Mouse (Mus musculus) heart, embryonic 11.5 days (tissue): ENCODE measurements around the gene Zpr1. TPM values are rescaled to one million over a fixed set of nuclear protein-coding genes. Genes with fewer than 3 reads are reported as not detected.

Experiments
- ATAC-seq: fragments of 200-750 bp; cut with Nextera tagmentation; replicated peaks from 2 replicates; pipeline ENCODE4 v1.8.0; 2017; ENCODE audit warnings: moderate library complexity; ENCODE audit not compliant: insufficient number of reproducible peaks, low FRiP score, low TSS enrichment
- H3K27ac ChIP-seq: fragments of 300-500 bp; sonication (generic); 2 replicates; pipeline ENCODE4 v1.5.1; 2014; ENCODE audit warnings: mild to moderate bottlenecking, low read depth, low read length
- H3K27me3 ChIP-seq: fragments of 300-500 bp; sonication (generic); 2 replicates; pipeline ENCODE4 v1.6.1; 2014; ENCODE audit warnings: mild to moderate bottlenecking, low read length, mixed read lengths; ENCODE audit not compliant: control insufficient read depth, insufficient read depth
- H3K36me3 ChIP-seq: fragments of 300-500 bp; sonication (generic); 2 replicates; pipeline ENCODE4 v1.6.1; 2014; ENCODE audit warnings: mild to moderate bottlenecking, low read length, moderate library complexity, mixed read lengths; ENCODE audit not compliant: control insufficient read depth, insufficient read depth
- H3K4me1 ChIP-seq: fragments of 300-500 bp; sonication (generic); 2 replicates; pipeline ENCODE4 v1.6.1; 2014; ENCODE audit warnings: low read length; ENCODE audit not compliant: control insufficient read depth, insufficient read depth
- H3K4me2 ChIP-seq: fragments of 300-500 bp; sonication (generic); 2 replicates; pipeline ENCODE4 v1.6.1; 2014; ENCODE audit warnings: mild to moderate bottlenecking, moderate library complexity
- H3K4me3 ChIP-seq: fragments of 300-500 bp; sonication (generic); 2 replicates; pipeline ENCODE4 v1.5.1; 2014; ENCODE audit warnings: low read depth, low read length
- H3K9ac ChIP-seq: fragments of 300-500 bp; sonication (generic); 2 replicates; pipeline ENCODE4 v1.6.1; 2014; ENCODE audit warnings: mild to moderate bottlenecking, low read depth, low read length, moderate library complexity
- H3K9me3 ChIP-seq: fragments of 300-500 bp; sonication (generic); replicated peaks from 2 replicates; pipeline ENCODE4 v1.6.1; 2016; ENCODE audit warnings: low read length; ENCODE audit not compliant: control insufficient read depth
- WGBS: fragments of 180-500 bp; shearing (Covaris S2); extraction: QIAGEN DNeasy Blood & Tissue Kit; methylation state at CpG from one replicate; pipeline ENCODE4 v1.1.7; 2014; ENCODE audit not compliant: insufficient replicate concordance; 5-methylcytosine and 5-hydroxymethylcytosine counted together
- polyA plus RNA-seq: library from polyadenylated mRNA; unstranded; fragments of >200 nt; fragmentation: Nextera tagmentation; extraction: Ambion mirVana; gene quantifications from 2 replicates; pipeline ENCODE4 v1.2.1, GENCODE M21; 2014

Zpr1 gene
- polyA plus RNA-seq, 1 experiment from 2014 or later: 46.4 TPM

DNA sequence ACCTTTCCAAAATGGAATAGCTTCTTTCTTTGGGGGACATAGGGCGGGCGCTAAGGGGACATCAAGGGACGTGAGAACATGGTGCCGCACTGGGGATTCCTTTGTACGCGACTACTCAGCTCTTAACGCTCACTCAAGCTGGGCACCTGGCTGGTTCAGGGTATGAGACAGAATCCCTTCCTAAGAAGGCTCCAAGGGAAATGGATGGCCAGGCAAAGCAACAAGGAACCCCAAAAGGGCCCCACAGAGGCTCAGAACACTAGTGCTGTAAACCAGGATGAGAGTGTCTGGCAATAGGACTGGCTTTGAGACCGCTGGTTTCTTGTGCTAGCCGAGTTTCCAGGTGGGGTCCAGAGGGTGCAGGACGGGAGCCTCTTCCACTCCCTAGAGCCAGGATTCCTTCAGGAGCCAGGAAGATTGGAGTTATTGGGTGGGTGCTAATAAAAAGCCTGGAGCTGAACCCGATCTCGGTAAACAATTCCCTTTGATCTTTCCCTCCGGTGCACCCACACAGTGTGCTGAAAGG is 42.4 kb upstream of the Zpr1 start:
- peaks cover 5% of the 10 kb centered on the region; the same call in 1 of the 2 replicates for H3K27me3 ChIP-seq
- H3K36me3 ChIP-seq: no peaks in the 10 kb centered on the region
- H3K27ac ChIP-seq: no peak overlapping the region
- peak overlapping the region; percentile 74 for H3K9ac ChIP-seq
- peaks cover 5% of the 10 kb centered on the region; the same call in 1 of the 2 replicates for H3K4me1 ChIP-seq
- peak overlapping the region; percentile 93 for H3K4me2 ChIP-seq
- WGBS: 21% methylated on average over 13 of the region's 13 CpGs
- peak overlapping the region; percentile 51 for H3K4me3 ChIP-seq
- no peaks in the 10 kb centered on the region for H3K9me3 ChIP-seq
- no peak for ATAC-seq

GRCm38 (mm10) chr9:46235196-46235595 is 37.7 kb upstream of the Zpr1 start:
- WGBS: 83% methylated on average over 6 of the region's 6 CpGs
- ATAC-seq: no peak

DNA sequence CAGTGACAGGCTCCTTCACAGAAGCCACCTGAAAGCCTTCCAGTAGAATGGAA is 37.4 kb upstream of the Zpr1 start, which contains the start of gene Apoc3:
Gene Apoc3 (minus strand): TSS at position 41 of the 53 bp plus-strand sequence.
- H3K9me3 ChIP-seq: no peaks in the 10 kb centered on the region
- H3K27ac ChIP-seq: no peak within 1 kb of the TSS
- H3K27me3 ChIP-seq: peaks cover 5% of the 10 kb centered on the region; the same call in 1 of the 2 replicates
- no peaks in the 10 kb centered on the region for H3K36me3 ChIP-seq
- ATAC-seq: no peak
- peaks cover 1% of the 10 kb centered on the region; the same call in 1 of the 2 replicates for H3K4me1 ChIP-seq
- no peak within 1 kb of the TSS for H3K4me2 ChIP-seq
- no peak within 1 kb of the TSS for H3K4me3 ChIP-seq
- no peak within 1 kb of the TSS for H3K9ac ChIP-seq

More at GRCm38 (mm10) chr9:46235196-46235595, 37.7 kb upstream of the Zpr1 start:
- H3K9ac ChIP-seq: no peak overlapping the region
- H3K27me3 ChIP-seq: peaks cover 5% of the 10 kb centered on the region; the same call in 1 of the 2 replicates
- H3K36me3 ChIP-seq: no peaks in the 10 kb centered on the region
- no peak overlapping the region for H3K4me3 ChIP-seq
- H3K27ac ChIP-seq: no peak overlapping the region
- H3K4me1 ChIP-seq: peaks cover 3% of the 10 kb centered on the region; the same call in 1 of the 2 replicates
- H3K4me2 ChIP-seq: no peak overlapping the region
- H3K9me3 ChIP-seq: no peaks in the 10 kb centered on the region

DNA sequence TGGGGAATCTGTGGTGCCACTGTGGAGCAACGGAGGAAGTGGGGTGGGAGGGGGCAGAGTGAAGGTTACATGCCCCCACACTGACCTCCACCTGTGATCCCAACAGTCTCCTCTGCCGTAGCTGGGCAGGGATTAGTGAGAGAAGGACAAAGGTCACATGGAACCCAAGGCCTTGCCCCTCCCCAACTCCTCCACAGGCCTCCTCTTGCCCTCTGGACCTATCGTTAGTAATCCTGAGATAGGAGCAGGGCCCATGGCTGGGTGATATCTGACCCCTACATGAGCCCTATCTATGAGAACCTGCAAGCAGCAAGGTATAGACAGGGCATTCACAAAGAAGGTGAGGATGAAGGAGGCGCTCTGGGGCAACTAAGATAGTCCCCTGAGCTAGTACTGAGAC is 37.2 kb upstream of the Zpr1 start:
- 57% methylated on average over 4 of the region's 4 CpGs for WGBS
- H3K27ac ChIP-seq: no peak overlapping the region

GRCm38 (mm10) chr9:46238850-46239249 is 34.0 kb upstream of the Zpr1 start:
- Histone ChIP-seq H3K4me2 (no peak overlapping the region), H3K27ac (no peak overlapping the region), H3K27me3 (no peaks in the 10 kb centered on the region), H3K9ac (no peak overlapping the region), H3K36me3 (no peaks in the 10 kb centered on the region), H3K4me3 (no peak overlapping the region), H3K4me1 (peaks cover 8% of the 10 kb centered on the region; the same call in 1 of the 2 replicates), H3K9me3 (no peaks in the 10 kb centered on the region)
- no peak for ATAC-seq
- 81% methylated on average over 7 of the region's 7 CpGs for WGBS

More for the DNA sequence above, 37.2 kb upstream of the Zpr1 start:
- H3K4me3 ChIP-seq: no peak overlapping the region
- H3K4me2 ChIP-seq: no peak overlapping the region
- ATAC-seq: no peak
- H3K4me1 ChIP-seq: no peaks in the 10 kb centered on the region
- peaks cover 3% of the 10 kb centered on the region; the same call in 1 of the 2 replicates for H3K27me3 ChIP-seq
- H3K9me3 ChIP-seq: no peaks in the 10 kb centered on the region
- no peaks in the 10 kb centered on the region for H3K36me3 ChIP-seq
- no peak overlapping the region for H3K9ac ChIP-seq

GRCm38 (mm10) chr9:46240526-46241153 is 32.2 kb upstream of the Zpr1 start, which contains the start of gene Apoa4:
Gene Apoa4 (plus strand): TSS chr9:46240696.
- no peaks in the 10 kb centered on the region for H3K9me3 ChIP-seq
- H3K27me3 ChIP-seq: no peaks in the 10 kb centered on the region
- H3K4me1 ChIP-seq: peaks cover 11% of the 10 kb centered on the region; the same call in 1 of the 2 replicates
- no peak within 1 kb of the TSS for H3K9ac ChIP-seq
- H3K27ac ChIP-seq: no peak within 1 kb of the TSS
- WGBS: 58% methylated on average over 7 of the region's 7 CpGs
- no peaks in the 10 kb centered on the region for H3K36me3 ChIP-seq
- 0 out of 2 replicates have a peak, but pooled peaks have one; percentile 14 for ATAC-seq
- H3K4me2 ChIP-seq: no peak within 1 kb of the TSS
- H3K4me3 ChIP-seq: no peak within 1 kb of the TSS

- Histone ChIP-seq H3K27me3 (no peaks in the 10 kb centered on the region), H3K9ac (no peak overlapping the region), H3K4me1 (peaks cover 11% of the 10 kb centered on the region; the same call in 1 of the 2 replicates), H3K4me3 (no peak overlapping the region), H3K9me3 (no peaks in the 10 kb centered on the region), H3K27ac (no peak overlapping the region), H3K4me2 (no peak overlapping the region), H3K36me3 (no peaks in the 10 kb centered on the region)
- WGBS: 58% methylated on average over 2 of the region's 2 CpGs
- ATAC-seq: no peak
These were observed 31.0 kb upstream of the Zpr1 start for GRCm38 (mm10) chr9:46241818-46242217.

- no peaks in the 10 kb centered on the region for H3K36me3 ChIP-seq
- ATAC-seq: no peak
- H3K4me3 ChIP-seq: no peak overlapping the region
- whole genome bisulfite sequencing: 56% methylated on average over 4 of the region's 4 CpGs
- H3K4me1 ChIP-seq: peaks cover 11% of the 10 kb centered on the region; the same call in 1 of the 2 replicates
- no peaks in the 10 kb centered on the region for H3K27me3 ChIP-seq
- no peaks in the 10 kb centered on the region for H3K9me3 ChIP-seq
- H3K27ac ChIP-seq: no peak overlapping the region
- H3K9ac ChIP-seq: no peak overlapping the region
- no peak overlapping the region for H3K4me2 ChIP-seq
These were observed 29.7 kb upstream of the Zpr1 start for GRCm38 (mm10) chr9:46243122-46243521.

- no peak overlapping the region for H3K4me2 ChIP-seq
- no peaks in the 10 kb centered on the region for H3K9me3 ChIP-seq
- no peaks in the 10 kb centered on the region for H3K36me3 ChIP-seq
- no peak overlapping the region for H3K27ac ChIP-seq
- no peak overlapping the region; the same call in 1 of the 2 replicates for H3K9ac ChIP-seq
- no peak overlapping the region for H3K4me3 ChIP-seq
- H3K4me1 ChIP-seq: peaks cover 11% of the 10 kb centered on the region; the same call in 1 of the 2 replicates
- no peaks in the 10 kb centered on the region for H3K27me3 ChIP-seq
- WGBS: 32% methylated on average over 8 of the region's 8 CpGs
- ATAC-seq: no peak
These were observed 29.3 kb upstream of the Zpr1 start for GRCm38 (mm10) chr9:46243584-46243983.
